Mouse (Mus musculus): ENCODE results near the gene Colgalt1. TPM values are rescaled to one million over a fixed set of nuclear protein-coding genes. Genes with fewer than 3 reads are reported as not detected.
A peak's percentile ranks its signal among the peaks of the same experiment; 100 is the strongest.

Colgalt1 gene
- polyA plus RNA-seq, 1 experiment from 2014 or later: 37.5 TPM

DNA sequence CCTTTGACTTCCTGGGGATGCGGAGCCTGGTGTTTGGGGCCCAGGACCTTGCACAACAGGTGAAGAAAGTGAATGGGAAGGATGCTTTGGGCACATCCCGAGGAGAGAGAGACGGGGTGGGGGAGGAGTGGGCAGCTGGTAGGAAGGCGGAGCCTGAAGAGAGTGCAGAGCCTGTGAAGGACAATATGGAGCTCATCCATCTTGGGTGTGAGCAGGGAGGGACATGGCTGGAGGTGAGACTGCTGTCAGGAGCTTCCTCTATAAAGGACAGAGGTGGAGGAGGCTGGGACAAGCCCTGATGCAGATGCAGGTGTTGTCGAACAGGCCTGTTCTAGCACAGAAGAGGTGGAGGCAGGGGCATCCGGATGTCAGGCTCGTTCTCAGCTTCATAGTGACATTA is 6.8 kb upstream of the Colgalt1 start:
- 51% methylated on average over 7 of the region's 7 CpGs for WGBS
- Histone ChIP-seq H3K9ac (no peak overlapping the region), H3K36me3 (ENCODE audit: poor library complexity, severe bottlenecking) (peaks cover 3% of the 10 kb centered on the region; the same call in 1 of the 2 replicates), H3K4me3 (no peak overlapping the region), H3K4me2 (no peak overlapping the region), H3K27me3 (peaks cover 48% of the 10 kb centered on the region), H3K27ac (no peak overlapping the region), H3K4me1 (peaks cover 13% of the 10 kb centered on the region), H3K9me3 (replicated peaks) (no peaks in the 10 kb centered on the region)
- ATAC-seq: no peak

DNA sequence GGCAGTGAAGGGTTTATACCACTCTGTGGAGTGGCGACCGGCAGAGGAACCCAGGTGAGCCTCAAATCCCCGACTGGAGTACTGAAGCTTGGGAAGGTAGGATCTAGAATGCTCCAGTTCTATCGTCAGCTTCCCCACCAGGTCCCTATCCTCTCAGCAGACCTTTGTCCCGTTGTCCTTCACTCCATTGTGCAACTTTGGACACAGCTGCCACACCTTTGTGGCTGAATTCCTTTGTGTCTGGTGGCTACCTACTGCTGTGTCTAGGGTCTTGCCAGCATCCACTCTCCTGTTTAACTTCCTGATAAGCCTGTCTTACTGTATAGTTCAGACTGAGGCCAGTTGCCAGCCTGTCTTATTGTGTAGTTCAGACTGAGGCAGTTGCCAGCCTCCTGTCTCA is 1.3 kb downstream of the Colgalt1 start:
- Histone ChIP-seq H3K27me3 (no peaks in the 10 kb centered on the region), H3K27ac (no peak overlapping the region), H3K9me3 (replicated peaks) (no peaks in the 10 kb centered on the region), H3K4me3 (peak overlapping the region; percentile 88), H3K4me1 (peaks cover 15% of the 10 kb centered on the region), H3K4me2 (peak overlapping the region; percentile 72), H3K36me3 (ENCODE audit: poor library complexity, severe bottlenecking) (peaks cover 38% of the 10 kb centered on the region), H3K9ac (peak overlapping the region; percentile 89)
- ATAC-seq: no peak
- WGBS: 35% methylated on average over 5 of the region's 5 CpGs

DNA sequence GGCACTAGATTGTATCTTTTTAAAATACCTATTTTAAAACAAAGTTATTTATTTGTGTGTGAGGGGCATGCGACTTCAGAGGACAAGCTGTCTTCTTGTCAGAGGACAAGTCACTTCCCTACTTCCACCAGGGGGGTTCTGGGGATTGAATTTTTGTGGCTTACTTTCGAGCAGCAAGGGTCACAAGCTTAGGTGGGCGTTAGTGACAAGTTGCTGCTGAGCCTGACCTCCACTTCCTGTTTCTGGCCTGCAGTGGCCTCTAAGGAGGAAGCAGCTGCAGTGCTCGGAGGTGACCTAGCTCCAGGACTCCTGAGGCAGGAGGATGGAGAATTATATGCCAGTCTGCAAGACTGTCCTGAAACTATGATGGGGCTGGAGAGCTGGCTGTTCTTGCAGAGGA is 2.6 kb downstream of the Colgalt1 start:
- H3K36me3 ChIP-seq (ENCODE audit: poor library complexity, severe bottlenecking): peaks cover 51% of the 10 kb centered on the region
- 74% methylated on average over 4 of the region's 4 CpGs for WGBS
- no peak overlapping the region; the same call in 1 of the 2 replicates for H3K9ac ChIP-seq
- no peak overlapping the region for H3K4me2 ChIP-seq
- no peaks in the 10 kb centered on the region for H3K9me3 ChIP-seq (replicated peaks)
- peaks cover 15% of the 10 kb centered on the region for H3K4me1 ChIP-seq
- H3K27me3 ChIP-seq: no peaks in the 10 kb centered on the region
- no peak overlapping the region for H3K27ac ChIP-seq
- no peak overlapping the region for H3K4me3 ChIP-seq
- no peak for ATAC-seq

DNA sequence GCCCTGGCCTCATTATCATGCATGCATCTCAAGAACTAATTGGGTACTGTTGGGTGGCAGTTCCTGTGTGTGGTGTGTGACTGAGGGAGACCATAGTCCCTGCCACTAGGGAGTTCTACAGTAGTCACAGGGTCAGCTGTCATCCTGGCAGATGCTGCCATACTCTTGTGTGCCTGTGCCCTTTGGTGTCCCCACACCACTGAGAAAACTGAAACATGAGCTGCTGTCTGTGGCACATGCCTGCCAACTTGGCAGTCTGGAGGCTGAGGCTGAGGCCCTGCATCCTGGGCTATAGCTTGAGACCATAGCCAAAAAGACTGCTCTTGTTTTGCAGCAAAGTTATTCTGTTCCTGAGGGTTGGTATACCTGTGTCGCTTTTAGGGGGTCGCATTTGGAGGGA is 9.0 kb downstream of the Colgalt1 start:
- no peak for ATAC-seq
- 97% methylated on average over 2 of the region's 2 CpGs for WGBS
- Histone ChIP-seq H3K4me3 (no peak overlapping the region), H3K4me2 (no peak overlapping the region), H3K27me3 (no peaks in the 10 kb centered on the region), H3K9ac (no peak overlapping the region), H3K27ac (no peak overlapping the region), H3K4me1 (no peaks in the 10 kb centered on the region), H3K9me3 (replicated peaks) (no peaks in the 10 kb centered on the region), H3K36me3 (ENCODE audit: poor library complexity, severe bottlenecking) (peaks cover 96% of the 10 kb centered on the region)

DNA sequence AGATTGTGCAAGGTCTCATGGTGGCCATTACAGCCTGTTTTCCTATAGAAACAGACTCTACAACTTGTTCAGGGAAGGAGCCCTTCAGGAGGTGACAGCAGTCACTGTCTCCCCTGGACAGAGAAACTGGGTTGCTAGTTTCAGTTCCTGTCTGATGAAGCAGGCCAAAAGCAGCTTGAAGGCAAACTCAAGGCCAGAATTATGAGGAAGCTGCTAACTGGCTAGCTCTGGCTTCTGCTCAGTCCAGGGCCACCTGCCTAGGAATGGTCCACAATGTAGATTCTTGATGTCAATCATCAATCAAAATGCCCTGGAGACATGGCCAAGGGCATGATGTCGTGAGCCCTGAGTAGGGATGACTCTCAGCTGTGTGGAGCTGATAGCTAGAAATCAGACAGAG is 14.3 kb downstream of the Colgalt1 start:
- Histone ChIP-seq H3K36me3 (ENCODE audit: poor library complexity, severe bottlenecking) (peaks cover 62% of the 10 kb centered on the region), H3K27me3 (peaks cover 7% of the 10 kb centered on the region), H3K4me3 (no peak overlapping the region), H3K27ac (no peak overlapping the region), H3K9me3 (replicated peaks) (no peaks in the 10 kb centered on the region), H3K4me2 (no peak overlapping the region), H3K4me1 (peaks cover 17% of the 10 kb centered on the region), H3K9ac (no peak overlapping the region)
- 100% methylated on average over 1 of the region's 1 CpGs for WGBS
- ATAC-seq: no peak

DNA sequence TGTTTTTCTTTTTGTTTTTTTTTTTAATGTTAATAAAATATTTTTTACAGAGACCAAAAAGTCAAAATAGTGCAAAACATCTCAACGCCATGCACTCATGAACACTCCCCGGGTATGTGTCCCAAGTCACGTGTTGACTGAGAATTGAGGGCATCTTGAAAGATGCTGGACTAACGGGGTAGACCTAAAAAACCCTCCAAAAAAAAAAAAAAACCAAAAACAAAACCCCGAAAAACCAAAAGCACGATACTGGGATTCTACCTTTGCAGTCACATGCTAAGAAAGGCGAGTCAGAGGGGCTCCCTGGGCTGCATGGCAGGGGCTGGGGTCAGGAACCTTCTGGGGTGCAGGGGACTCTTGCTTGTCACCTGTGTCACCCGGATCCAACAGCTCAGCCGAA is 16.0 kb downstream of the Colgalt1 start:
- Histone ChIP-seq H3K36me3 (ENCODE audit: poor library complexity, severe bottlenecking) (peaks cover 45% of the 10 kb centered on the region), H3K27me3 (peaks cover 24% of the 10 kb centered on the region), H3K4me2 (no peak overlapping the region), H3K9me3 (replicated peaks) (no peaks in the 10 kb centered on the region), H3K4me1 (peaks cover 18% of the 10 kb centered on the region), H3K9ac (no peak overlapping the region), H3K27ac (no peak overlapping the region), H3K4me3 (no peak overlapping the region)
- no peak for ATAC-seq
- 82% methylated on average over 9 of the region's 9 CpGs for WGBS

DNA sequence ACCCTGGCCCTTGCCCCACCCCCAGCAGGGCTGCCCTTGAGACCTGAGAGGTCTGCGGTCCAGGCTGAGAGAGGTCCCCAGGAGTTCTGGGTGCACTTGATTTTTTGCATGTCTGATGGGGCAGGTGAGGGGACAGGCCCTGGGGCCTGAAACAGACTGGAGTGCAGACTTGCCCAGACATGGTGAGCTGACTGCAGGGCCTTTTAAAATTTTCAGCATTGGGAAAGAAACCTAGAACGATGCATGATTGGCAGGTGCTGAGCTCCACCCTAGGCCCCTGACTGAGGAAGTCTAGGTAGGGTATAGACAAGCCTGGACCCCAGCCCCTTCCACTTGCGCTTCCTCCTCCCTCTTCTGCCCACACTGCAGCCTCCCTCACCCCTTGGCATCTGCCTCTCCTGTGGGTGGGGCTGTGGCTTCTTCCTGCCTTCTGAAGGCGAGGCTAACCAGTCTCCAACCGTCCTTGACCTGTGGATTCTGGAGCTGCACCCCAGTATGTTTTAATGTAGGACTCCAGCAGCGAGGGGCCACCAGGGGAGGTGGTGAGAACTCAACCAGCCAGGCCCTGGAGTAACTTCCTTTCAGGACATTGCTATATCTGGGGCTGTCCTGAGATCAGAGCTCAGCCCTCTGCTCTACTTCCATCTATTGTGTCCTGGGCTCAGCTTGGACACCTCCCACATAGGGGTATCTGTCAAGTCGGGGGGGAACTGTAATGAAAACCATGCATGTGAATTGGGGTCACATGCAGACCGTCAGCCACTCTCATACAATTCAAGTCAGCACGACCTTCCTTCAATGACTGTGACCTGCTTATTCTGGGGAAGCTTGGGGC is 16.7 kb downstream of the Colgalt1 start:
- Histone ChIP-seq H3K27ac (no peak overlapping the region), H3K4me2 (no peak overlapping the region), H3K36me3 (ENCODE audit: poor library complexity, severe bottlenecking) (peaks cover 45% of the 10 kb centered on the region), H3K4me1 (peaks cover 18% of the 10 kb centered on the region), H3K27me3 (peaks cover 30% of the 10 kb centered on the region), H3K9me3 (replicated peaks) (no peaks in the 10 kb centered on the region), H3K9ac (no peak overlapping the region), H3K4me3 (no peak overlapping the region)
- 61% methylated on average over 9 of the region's 9 CpGs for WGBS
- ATAC-seq: no peak

DNA sequence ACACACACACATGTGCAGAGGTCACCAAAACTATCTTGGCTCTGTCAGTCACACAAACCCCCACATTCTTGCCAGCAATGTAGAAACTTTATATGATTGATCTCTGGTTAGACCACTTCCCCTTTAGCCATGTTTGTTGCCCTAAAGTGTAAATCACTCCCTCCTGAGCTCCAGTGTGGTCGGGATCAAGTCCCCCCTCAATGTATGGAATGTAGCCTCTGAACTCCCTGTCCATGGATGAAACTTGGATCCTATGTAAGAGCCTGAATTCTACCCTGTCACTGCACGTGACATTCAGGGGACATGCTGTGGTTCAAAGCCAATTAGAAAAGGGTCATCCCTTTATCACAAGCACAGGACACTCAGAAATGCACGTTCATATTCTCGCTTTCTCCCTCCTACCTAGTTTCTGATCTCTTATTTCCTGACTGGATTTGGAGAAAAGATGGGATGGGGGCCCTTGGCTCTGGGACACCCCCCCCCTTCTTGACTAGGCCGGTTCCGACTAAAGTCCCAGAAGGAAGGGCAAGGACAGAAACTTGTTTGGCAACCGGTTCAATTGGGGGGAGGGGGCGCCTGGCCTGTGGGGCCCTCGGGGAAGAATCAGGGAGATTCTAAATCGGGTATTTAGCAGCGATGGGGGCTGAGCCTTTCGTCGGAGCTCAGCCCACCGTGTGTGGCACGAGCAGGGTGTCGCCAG is 17.7 kb downstream of the Colgalt1 start:
- Histone ChIP-seq H3K4me3 (peak overlapping the region; percentile 53), H3K4me1 (peaks cover 18% of the 10 kb centered on the region), H3K9me3 (replicated peaks) (peaks cover 5% of the 10 kb centered on the region), H3K27ac (peak overlapping the region; percentile 65; the same call in 1 of the 2 replicates), H3K27me3 (peaks cover 35% of the 10 kb centered on the region), H3K4me2 (peak overlapping the region; percentile 95), H3K36me3 (ENCODE audit: poor library complexity, severe bottlenecking) (peaks cover 42% of the 10 kb centered on the region), H3K9ac (peak overlapping the region; percentile 75)
- no peak for ATAC-seq
- WGBS: 8% methylated on average over 16 of the region's 16 CpGs

DNA sequence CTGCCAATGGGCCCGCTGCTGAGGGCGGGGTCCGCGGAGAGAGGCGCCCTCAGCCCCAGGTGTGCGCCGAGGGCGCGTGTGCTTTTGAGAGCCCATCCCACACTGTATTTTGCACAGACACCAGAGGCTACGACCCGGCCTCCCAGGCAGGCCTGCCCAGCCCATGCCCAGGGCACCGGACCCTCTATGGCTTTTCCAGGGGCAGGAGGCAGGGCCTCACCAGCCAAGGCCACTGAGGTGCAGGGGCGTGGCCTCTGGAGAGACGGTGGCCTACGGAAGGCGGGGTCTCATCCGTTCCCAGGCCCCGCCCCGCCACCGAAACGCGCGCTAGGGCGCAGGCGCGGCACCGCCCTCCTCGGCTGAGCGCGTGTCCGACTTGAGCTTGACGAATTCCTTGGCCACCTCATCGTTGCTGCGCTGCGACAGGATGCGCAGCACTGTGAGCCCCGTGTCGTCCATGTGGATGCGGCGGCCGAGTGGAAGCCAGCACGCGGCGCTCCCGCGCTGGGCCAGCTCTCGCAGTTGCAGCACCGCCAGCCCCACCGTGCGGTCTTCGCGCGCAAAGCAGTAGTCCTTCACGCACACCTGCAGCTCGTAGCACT is 18.4 kb downstream of the Colgalt1 start:
- Histone ChIP-seq H3K27ac (peak overlapping the region; percentile 65), H3K27me3 (peaks cover 41% of the 10 kb centered on the region), H3K4me3 (peak overlapping the region; percentile 53), H3K9ac (peak overlapping the region; percentile 75), H3K4me1 (peaks cover 19% of the 10 kb centered on the region), H3K9me3 (replicated peaks) (peaks cover 5% of the 10 kb centered on the region), H3K4me2 (peak overlapping the region; percentile 95), H3K36me3 (ENCODE audit: poor library complexity, severe bottlenecking) (peaks cover 35% of the 10 kb centered on the region)
- under 1% methylated on average over 55 of the region's 55 CpGs for WGBS
- ATAC-seq: peak; percentile 82

DNA sequence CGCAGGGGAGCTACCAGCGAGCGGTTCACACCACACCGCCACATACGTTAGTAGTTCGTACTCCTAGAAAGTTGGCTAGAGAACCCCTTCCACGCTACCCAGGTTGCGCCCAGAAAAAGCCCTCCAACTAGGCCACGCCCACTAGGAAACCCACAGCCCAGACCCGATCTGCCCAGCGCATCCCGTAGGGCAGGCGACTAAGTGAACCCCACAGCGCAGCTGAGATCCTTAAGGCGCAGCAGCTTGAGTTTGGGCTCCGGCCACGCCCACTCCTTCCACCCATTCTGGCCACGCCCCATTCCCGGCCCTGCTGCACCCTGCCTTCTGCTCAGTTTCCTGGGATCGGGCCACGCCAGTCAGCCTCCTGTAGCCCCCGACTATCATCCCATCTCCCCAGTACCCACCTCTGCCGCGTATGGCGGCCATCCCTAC is 19.0 kb downstream of the Colgalt1 start:
- peak overlapping the region; percentile 65 for H3K27ac ChIP-seq
- ATAC-seq: peak; percentile 46
- peak overlapping the region; percentile 75 for H3K9ac ChIP-seq
- 3% methylated on average over 25 of the region's 25 CpGs for WGBS
- H3K4me3 ChIP-seq: peak overlapping the region; percentile 53
- H3K36me3 ChIP-seq (ENCODE audit: poor library complexity, severe bottlenecking): peaks cover 29% of the 10 kb centered on the region
- peaks cover 47% of the 10 kb centered on the region for H3K27me3 ChIP-seq
- peak overlapping the region; percentile 95 for H3K4me2 ChIP-seq
- H3K9me3 ChIP-seq (replicated peaks): peaks cover 5% of the 10 kb centered on the region
- peaks cover 25% of the 10 kb centered on the region for H3K4me1 ChIP-seq

DNA sequence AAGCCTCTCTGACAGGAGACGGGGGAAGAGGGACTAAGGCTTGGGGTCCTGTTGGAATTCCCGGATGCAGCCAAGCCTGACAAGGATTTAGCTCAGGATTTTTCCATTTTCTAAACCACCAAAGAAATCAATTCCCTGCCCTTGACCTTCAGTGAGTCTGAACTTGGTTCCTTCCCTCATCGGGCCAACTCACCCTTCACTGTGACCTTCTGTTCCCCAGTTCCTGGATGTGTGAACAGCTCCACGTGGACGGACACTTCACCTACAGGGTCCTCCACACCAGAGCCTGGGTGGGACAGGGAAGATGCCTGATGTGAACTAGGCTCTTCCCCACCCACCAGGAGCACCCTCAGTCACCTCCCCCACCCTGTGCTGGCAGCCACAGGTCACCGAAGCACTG is 20.0 kb downstream of the Colgalt1 start:
- H3K9me3 ChIP-seq (replicated peaks): peaks cover 5% of the 10 kb centered on the region
- no peak overlapping the region for H3K27ac ChIP-seq
- H3K9ac ChIP-seq: no peak overlapping the region
- peaks cover 56% of the 10 kb centered on the region for H3K27me3 ChIP-seq
- WGBS: 91% methylated on average over 6 of the region's 6 CpGs
- peaks cover 20% of the 10 kb centered on the region for H3K36me3 ChIP-seq (ENCODE audit: poor library complexity, severe bottlenecking)
- H3K4me2 ChIP-seq: no peak overlapping the region
- H3K4me1 ChIP-seq: peaks cover 25% of the 10 kb centered on the region
- no peak overlapping the region for H3K4me3 ChIP-seq
- no peak for ATAC-seq

DNA sequence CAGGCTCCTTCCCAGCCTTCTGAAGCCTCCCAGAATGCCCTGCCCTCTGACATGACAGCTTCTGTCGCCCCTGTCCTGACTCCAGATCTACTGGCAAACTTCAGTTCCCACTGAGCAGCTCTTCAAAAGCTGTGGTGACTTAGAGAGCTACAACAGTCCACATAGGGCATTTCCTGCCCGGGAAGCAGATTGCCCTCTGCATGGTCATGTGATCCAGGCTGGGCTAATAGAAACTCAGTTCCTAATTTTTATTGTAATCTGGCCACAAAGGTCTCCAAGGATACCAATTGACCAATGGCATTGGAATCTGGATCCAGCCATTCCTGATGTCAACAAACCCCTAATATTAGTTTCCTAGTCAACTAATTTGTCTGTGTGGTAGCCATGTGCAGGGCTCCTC is 21.1 kb downstream of the Colgalt1 start:
- Histone ChIP-seq H3K9ac (no peak overlapping the region), H3K36me3 (ENCODE audit: poor library complexity, severe bottlenecking) (peaks cover 14% of the 10 kb centered on the region), H3K4me2 (no peak overlapping the region), H3K4me1 (peaks cover 25% of the 10 kb centered on the region), H3K27ac (no peak overlapping the region), H3K27me3 (peaks cover 61% of the 10 kb centered on the region), H3K4me3 (no peak overlapping the region), H3K9me3 (replicated peaks) (peaks cover 5% of the 10 kb centered on the region)
- no peak for ATAC-seq
- 68% methylated on average over 2 of the region's 2 CpGs for WGBS
